Mouse (Mus musculus): ENCODE measurements at regions not wholly inside any gene's neighbourhood (a gene's known extent, or its start where the extent isn't known, plus 50 kb on each side); places are given as distances from the start of the nearest gene placed in this dataset.

DNA sequence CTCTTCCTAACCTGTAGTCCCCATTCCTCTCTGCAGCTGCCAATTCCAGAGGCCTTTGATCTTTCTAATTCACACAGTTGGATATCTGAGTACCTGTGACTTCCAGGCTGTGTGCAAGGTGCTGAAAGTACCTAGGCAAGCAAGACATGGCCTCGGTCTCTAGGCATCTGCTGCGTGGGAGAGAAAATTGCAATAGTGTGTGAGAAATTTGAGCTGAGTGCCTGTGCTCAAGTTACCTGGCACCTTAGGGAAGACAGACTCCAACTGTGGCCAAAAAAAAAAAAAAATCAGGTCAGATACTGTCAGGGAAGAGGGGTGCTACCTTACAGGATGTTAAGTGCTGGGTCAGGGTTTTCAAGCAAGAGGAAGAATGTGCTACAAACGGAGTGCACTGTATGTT, 514.7 kb upstream of the Mgmt start:
- DNase-seq: no peak

DNA sequence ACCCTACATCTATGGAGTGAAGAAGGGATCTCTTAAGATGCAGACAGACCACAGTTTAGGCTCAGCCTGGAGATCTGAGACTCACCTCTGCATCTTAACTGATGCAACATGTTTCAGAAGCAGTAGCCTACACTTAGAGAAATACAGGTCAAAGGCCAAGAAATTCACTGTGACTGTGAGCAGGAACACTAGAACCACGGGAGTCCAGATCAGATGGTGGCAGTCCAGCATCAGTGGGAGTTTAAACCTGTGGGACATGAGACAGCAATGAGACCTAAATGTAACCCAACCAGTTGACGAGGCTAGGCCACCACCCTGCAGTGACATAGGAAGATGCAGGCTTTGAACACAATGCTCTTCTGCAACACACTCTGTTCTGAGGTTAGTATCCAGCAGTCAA, 511.1 kb upstream of the Mgmt start:
- no peak for DNase-seq

DNA sequence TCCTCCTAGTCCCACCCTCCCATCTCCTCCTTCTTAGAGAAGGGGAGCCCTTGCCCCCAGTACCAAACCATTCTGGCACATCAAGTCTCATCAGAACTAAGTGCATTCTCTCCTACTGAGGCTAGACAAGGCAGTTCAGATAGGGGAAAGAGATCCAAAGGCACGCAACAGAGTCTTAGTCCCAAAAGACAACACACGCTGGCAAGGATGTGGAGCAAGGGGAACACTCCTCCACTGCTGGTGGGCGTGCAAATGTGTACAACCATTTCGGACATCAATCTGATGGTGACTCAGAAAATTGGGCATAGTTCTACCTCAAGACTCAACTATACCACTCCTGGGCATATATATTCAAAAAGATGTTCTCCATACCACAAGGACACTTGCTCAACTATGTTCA, 506.7 kb upstream of the Mgmt start:
- no peak for DNase-seq

DNA sequence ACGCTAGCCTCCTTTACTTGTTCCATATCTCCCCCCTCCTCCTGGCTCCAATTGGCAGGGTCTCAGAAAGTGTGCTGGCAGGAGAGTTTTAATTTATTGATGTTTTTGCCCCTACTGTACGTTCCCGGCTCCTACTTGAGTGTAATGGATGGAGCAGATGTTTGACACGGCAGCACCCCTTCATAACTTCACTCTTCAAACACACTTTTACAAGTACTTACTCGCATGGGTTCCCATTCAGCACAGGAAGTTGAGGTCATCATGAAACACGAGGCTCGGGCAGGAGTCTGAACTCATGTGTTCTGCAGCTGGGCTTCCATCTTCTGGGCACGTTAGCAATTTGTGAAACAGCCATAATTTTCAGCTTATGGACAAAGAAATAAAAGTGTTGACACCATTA, 504.3 kb upstream of the Mgmt start:
- no peak for DNase-seq

DNA sequence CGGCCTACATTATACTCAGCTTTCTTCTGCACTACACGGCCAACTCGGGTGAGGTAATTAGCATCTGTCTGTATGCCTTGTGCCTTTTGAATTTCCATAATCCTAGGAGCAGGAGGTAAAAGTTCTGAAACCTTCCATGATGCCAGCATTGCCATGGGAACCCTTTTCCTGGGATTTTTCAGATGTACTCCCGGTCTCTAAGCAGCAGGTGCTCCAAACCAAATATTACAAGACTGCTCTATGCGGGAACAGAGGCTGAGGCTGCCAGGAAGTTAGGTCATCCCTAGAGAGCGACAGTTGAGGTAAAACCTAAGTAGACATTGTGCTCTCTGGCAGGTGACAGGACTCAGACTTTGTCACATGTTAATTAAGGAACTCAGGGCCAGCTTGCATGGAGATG, 501.0 kb upstream of the Mgmt start:
- DNase-seq: no peak

DNA sequence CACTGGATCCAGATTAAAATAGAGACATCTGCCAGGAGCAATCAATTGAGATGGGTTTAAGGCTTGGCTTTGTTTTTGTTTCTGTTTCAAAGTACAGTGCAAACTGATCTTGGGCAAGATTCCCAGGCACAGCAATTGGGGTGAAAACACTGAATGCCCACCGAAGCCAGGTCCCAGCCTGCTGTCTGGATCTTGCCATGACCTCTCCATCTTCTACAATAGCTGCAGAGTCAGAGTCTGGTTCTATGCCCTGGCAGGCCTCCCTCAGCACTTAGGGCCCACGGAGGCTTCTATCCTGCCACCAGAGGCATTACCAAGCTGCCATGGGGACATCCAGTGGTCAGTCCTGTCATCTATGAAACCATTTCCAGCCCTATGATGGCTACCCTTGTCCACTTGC, 498.6 kb upstream of the Mgmt start:
- no peak for DNase-seq

DNA sequence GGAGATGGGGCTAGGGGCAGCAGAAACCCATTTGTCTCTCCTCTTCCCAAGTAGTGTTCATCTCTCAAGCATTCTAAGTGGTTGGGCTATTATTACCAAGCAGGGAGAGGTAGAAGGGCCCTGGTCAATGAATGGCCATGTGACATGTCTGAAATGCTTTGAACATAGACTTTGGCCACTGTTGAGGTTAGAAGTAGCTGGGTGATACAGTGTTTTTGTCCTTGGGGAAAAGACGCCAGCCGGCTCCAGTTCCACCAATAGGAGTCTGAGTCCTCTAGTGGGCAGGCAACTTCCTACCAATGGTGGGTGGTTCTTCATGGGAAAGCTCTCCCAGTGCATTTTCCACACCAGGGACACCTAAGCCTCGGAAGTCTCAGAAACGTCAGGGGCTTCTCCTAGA, 497.3 kb upstream of the Mgmt start:
- no peak for DNase-seq

DNA sequence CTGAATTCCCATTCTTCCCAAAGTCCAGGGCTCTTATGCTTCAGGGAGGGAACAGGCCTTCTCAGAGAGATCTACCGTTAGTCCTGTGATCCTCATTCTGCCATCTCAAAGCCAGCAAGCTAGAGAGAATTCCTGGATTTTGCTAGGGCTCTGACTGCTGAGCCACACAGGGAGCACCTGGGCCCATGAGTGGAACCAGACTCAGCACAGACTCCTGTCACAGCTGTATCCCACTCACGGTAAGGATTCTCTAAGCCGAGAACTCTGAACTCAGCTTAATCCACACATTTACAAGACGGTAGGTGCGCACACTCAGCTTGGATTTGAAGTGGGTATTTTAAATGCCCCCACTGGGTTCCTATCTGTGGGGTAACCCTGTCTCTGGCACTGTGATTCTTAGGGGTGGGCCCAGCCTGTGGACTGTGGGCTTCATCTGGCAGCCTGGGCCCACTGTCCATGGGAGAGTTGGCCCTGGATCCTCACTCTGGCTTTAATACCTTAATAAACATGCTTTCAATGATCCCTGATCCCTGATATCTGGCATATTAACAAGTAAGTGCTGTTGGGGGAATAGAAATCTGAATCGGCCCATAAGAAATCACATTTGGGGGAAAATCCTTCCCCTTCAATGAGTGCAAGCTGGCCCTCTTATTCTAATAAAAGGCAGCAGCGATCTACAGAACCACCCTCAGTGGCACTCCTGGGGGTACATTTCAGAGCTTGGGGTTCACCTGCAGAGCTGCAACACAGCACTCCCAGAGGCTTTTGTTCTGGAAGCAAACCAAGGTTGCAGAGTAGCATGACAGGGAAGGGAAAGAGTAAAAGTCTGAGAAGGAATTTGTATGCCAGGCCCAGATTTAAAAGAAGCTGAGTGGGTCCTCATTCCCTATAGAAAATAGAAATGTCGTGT, 491.5 kb upstream of the Mgmt start:
- no peak for DNase-seq

DNA sequence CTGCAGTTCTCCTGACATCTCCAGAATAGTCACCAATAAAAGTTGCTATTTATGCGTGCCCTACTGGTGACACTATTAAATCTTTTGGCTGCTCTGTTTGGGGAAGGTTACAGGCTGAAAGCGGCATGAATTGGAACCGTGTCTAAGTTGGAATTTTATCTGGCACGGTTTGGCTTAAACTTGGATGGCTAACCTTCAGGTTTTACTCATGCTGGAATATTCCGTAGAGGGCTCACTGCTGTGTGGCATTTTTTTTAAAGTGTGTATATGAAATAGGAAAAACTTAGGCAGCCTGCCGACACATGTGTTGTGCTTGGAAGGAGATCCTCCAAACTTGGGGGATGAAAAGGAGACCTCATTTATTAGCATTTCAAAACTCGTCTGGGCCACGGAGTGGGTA, 489.0 kb upstream of the Mgmt start:
- no peak for DNase-seq

DNA sequence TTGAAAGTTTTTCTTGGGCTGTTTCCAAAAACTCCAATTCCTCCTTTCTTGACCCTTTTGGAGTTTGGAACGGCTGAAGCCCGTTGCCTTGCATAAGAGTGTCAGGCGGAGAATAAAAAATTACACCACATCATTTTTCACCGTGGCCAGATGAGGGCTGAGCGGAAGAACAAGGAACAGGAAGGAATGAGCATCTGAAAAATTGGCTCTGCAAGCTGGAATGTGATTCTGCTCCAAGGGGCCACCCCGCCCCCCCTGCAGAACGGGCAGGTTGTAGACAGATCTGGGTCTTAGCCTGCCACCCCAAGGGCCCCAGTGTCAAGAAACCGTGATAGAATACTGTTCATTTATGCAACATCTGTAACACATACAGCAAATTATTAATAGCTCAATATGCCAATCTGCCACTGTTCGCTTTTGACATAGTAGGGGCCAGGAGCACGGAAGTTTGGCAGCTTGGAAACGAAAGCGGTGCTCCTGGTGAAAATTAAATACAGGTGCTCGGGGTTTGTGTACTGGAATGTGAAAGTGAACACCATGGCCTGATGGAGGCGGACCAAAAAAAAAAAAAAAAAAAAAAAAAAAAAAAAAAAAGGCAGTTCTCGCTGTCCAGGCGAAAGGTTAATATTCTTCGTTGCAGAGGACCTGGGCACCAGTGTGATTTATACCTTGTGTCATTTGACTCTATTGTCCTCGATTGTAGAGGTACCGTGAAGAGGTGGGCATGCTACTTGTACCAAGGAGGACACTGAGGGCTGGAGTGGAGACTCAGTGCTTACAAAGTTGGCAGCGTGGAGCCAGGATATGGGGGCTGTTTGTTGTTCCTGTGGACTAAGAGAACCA, 487.9 kb upstream of the Mgmt start:
- peak; percentile 22 for DNase-seq

DNA sequence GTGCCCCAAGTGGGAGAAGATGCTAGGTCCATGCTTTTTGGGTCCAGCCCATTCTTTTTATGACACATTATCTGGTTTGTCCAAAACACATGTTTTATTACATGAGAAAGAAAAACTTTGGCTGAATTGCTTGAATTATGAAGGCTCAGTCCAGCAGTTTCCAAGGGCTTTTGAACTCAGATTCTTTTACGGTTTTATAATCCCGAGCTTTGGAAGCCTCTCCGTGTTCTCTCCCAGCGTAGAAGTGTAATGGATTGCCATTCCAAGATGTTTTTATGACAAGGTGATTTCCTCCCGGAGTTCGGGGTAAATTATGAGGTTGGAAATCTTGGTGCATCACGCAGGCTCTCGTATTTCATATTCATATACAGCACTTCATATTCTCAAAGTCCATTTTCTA, 479.6 kb upstream of the Mgmt start:
- DNase-seq: no peak

DNA sequence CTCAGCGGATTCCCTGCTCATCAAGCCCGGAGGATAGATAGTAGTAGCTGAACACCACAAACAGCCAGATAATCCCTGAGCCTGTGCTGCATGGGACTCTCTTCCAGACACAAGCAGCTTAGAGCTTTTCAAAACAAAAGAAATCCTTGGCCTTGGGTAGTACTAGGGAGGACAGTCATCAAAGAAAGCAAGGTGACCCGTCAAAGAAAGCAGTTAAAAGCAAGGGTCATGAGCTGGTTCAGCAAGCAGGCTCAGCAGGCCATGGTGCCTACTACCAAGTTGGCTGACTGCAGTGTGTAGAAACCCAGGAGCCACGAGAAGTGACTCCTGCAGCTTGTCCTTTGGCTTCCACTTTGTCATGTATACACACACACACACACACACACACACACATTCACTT, 477.1 kb upstream of the Mgmt start:
- DNase-seq: no peak

DNA sequence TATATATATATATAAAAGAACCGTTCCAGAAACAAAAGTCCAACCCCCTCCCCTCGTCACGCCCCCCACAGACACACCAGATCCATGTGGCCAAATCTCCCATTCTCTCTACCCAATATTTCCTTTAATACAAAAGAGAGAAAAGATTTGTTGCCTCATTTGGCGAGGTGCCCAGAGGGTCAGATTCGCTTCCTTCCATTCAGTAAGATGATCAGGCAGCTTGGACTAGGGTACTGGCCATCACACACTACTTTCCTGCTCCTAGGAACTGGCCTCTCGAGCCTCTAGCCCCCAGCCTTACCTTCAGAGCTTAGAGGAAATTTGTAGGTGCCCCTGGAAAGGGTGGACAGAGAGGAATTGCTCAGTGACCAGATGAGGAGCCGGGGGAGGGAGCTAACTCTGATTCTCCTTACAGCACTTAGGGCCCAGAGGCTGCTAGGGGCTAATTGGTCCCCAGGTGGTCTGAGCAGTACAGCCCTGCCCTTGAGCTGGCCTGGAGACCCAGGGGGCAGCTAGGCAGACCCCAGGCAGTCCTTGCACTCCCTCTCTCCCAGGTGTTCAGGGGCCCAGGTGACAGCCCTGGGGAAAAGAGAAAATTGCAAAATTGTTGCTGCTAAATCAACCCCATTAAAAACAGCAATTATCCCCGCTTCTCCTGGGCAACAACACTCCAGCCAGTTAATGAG, 470.4 kb upstream of the Mgmt start:
- peak; percentile 18 for DNase-seq

DNA sequence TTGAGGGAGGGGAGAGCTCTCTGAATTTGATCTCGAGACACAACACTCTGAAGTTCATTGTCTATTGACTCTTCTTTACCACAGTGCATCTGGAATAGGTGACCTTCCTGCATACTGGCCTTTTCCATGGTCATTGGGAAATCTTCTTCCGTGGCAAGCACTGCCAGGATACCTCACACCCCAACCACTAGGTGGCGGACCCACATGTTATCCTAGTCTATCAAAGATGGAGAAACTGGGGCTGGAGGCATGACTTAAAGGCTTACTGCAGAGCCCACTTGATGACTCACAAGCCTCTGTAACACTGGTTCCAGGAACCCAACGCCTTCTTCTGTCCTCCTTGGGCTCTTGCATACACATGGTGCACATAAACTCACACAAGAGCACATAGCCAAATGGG, 467.2 kb upstream of the Mgmt start:
- DNase-seq: no peak

DNA sequence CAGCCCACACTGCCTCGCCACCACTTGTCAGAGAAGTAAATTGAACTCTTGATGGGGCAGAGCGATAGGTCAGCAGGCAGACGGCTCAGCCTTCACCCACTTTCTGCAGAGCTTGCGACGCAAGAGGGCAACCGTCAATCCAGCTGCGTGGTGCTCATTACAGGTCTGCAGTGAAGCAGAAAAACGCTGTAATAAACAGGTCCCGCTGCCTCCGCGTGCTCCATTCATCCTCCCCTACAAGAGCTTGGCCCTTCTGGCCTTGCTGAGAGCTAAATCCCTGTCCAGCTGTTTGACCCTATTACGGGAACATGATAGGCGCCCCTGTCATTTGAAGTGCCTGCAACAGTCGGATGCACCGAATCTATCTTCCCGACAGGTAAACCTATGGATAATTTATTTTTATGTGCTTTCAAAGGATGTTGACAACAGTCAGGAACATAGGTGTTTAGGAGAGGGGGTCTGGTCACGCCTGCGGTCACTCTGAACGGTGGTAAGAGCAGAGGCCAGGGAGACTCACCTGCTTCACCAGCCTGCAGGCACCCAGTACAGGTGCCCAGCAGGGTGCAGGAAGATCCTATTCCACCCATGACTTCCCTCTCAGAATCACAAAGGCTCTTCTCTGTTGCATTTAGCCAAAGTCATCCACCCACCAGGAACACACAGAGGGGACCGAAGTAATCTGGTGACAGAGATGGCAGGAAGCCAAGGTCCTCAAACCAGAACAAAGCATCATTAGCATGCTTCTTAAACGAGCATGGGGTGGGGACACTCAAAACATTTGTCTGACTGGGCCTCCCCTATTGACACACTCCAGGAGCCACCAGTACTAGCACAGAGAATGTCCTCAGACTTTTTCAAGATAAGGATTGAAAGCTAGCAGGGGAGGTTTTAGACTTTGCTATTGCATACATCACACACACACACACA, 464.1 kb upstream of the Mgmt start:
- DNase-seq: no peak

DNA sequence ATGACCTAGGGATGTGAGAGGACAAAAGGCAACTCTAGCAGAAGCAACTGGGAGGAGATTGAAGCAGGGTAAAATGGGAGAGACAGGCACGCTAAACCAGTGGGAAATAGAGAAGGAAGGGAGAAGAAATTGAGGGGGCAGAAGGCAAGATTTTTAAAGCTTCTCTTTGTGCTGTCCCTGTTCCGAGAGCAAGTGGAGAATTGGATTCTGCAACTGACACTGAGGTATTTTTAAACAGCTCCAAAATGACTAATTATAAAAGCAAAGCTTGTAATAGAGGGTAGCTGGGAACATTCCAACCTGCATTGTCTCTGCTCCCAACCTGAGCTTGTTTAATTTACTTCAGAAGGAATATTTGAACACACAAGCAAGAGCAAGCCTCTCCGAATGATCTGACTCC, 460.7 kb upstream of the Mgmt start:
- DNase-seq: no peak

DNA sequence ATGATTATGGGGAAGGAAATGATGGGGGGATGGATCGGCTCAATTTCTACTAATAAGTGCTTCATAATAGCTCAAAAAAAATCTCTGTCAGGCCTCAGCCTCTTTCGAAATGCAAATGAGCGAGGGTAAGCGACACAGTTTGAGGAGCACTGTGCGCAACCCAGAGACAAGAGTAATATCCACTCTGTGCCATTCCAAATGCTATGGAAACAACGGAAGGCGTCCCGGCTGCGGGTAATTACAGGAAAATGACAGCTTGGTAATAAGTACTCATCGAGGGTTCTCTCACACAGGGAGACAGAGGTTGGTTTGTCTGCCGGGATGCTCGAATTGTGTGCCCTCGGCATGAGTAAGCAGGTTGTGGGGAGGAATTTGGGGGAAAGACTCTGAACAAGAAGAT, 459.9 kb upstream of the Mgmt start:
- no peak for DNase-seq

DNA sequence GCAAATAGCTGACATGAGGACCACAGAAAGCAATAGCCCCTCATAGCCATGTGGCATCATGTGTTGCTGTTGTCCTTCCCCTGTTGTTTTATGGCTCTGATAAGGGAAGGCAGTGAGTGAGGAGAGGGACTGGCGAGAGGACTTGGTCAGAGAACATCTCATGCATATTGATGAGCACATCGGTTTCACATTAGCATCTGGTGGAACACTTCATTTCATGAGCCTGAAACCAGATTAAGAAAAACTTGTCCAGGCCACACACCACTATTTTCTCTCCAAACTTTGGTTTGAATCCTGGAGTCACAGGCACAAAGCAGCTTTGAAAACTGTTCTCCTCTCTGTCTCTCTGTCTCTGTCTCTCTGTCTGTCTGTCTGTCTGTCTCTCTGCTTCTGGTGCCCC, 451.0 kb upstream of the Mgmt start:
- no peak for DNase-seq

DNA sequence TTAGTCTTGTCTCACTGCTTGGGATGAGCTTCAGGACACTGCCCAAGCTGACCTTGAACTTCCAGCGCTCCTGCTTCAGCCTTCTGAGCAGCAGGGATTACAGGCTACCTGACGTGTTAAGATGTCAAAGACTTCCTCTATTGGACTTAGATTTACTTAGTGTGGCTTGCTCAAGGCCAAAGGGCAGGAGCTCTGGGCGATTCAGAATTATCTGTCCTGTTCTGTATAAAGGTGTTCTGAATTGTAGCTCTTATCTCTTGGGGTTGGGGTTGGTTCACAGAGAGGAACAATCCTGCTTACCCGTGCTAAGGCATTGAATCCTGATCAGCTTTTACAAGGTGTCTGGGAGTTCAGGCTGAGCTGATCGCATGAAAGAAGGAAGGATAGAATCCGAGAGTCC, 449.3 kb upstream of the Mgmt start:
- no peak for DNase-seq

DNA sequence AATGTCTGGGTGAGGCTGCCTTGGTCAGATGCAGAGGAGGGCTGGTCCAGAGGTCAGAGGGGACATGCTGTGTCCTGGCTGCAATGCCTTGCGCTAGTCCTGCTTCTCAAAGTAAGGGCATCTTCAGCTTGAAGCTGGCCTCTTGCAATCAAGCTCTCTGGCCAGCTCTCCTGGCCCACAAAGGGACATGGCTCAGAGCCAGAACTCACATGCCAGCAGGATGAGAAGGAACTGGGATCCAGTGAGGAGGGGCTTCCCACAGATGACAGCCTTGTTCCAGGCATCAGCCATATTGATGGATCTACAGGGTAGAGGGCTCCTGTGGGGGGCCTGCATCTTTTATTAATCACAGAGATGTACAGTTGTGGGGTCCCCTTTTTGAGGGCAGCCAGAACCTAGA, 445.1 kb upstream of the Mgmt start:
- peak; percentile 46 for DNase-seq

DNA sequence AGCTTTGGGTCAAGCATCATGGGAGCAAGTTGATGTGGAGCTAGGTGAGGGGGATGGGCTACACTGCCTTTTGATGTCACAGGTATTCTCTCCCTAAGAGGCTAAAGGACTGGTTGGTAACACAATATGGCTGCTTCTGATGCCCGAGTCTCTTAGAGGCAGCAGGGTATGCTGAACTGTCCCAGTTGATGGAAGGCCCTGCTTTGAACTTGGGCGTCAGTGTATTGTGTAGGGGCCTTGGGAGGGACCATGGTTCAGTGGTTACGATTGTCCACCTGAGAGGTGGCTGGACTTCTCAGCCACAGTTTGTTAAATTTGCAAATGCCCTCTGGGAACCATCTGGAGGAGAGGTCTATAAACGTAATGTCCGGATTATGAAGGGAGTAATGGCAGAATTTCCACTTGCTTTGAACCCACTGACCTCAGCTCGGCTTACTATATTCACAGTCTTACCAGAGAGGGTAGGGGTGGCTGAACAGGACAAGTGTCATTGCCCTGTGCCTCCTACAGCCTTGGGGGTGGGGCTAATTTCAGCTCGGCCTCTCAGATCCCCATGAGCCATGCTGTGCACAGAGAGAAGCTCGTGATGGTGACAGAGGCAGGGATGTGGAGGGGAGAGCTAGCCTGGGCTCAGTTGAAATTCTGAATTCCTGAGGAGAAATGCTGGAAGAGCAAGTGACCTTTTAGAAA, 442.6 kb upstream of the Mgmt start:
- DNase-seq: no peak

DNA sequence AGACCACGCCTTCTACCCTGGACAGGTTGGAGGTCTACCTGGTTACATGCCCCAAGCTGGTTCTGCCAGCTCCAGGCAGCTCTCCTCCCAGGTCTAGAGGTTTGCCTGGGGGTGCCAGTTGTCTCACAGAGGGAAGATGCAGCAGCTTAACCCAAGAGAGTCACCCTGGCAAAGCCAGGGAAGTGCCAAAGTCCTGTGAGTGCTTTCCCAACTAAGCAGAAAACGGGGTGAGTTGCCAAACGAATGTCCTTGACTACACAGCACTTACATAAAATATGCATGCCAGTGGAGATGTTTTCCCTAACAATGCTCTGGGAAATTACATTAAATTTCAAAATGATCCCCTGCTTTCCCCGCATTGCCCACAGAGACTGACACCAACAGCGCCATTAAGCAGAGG, 441.9 kb upstream of the Mgmt start:
- DNase-seq: no peak

Data from lung, postnatal 10 days (tissue).